Mouse (Mus musculus) stomach, postnatal 0 days (tissue): Measurements from ENCODE around the gene Gm45711. TPM values are rescaled to one million over a fixed set of nuclear protein-coding genes. Genes with fewer than 3 reads are reported as not detected.

Experiments
- ATAC-seq: fragments of 200-750 bp; cut with Nextera tagmentation; 2 replicates; pipeline ENCODE4 v1.8.0; 2017; ENCODE audit not compliant: low FRiP score, low TSS enrichment
- DNase-seq: peaks from one replicate; pipeline ENCODE4 v3.0.0-alpha.2; 2016; ENCODE audit warnings: low spot score
- H3K27ac ChIP-seq: fragments of 300-500 bp; sonication (generic); replicated peaks from 2 replicates; pipeline ENCODE4 v1.5.1; 2014; ENCODE audit warnings: mild to moderate bottlenecking, control low read depth
- H3K27me3 ChIP-seq: fragments of 300-500 bp; sonication (generic); 2 replicates; pipeline ENCODE4 v1.6.1; 2014; ENCODE audit warnings: low read length; ENCODE audit not compliant: control insufficient read depth, insufficient read depth
- H3K36me3 ChIP-seq: fragments of 300-500 bp; sonication (generic); 2 replicates; pipeline ENCODE4 v1.6.1; 2014; ENCODE audit warnings: low read length, mixed read lengths; ENCODE audit not compliant: control insufficient read depth, insufficient read depth
- H3K4me1 ChIP-seq: fragments of 300-500 bp; sonication (generic); replicated peaks from 2 replicates; pipeline ENCODE4 v1.6.1; 2014; ENCODE audit warnings: antibody characterized with exemption; ENCODE audit not compliant: control insufficient read depth, insufficient read depth
- H3K4me2 ChIP-seq: fragments of 300-500 bp; sonication (generic); replicated peaks from 2 replicates; pipeline ENCODE4 v1.6.1; 2014; ENCODE audit warnings: low read depth, mild to moderate bottlenecking, control low read depth, moderate library complexity
- H3K4me3 ChIP-seq: fragments of 300-500 bp; sonication (generic); 2 replicates; pipeline ENCODE4 v1.5.1; 2014; ENCODE audit warnings: low read depth, low read length, control low read depth
- H3K9ac ChIP-seq: fragments of 300-500 bp; sonication (generic); 2 replicates; pipeline ENCODE4 v1.6.1; 2014; ENCODE audit warnings: mild to moderate bottlenecking, low read length, control low read depth, mixed read lengths
- H3K9me3 ChIP-seq: fragments of 300-500 bp; sonication (generic); 2 replicates; pipeline ENCODE4 v1.6.1; 2016; ENCODE audit warnings: low read length; ENCODE audit not compliant: control insufficient read depth
- CTCF ChIP-seq: IDR thresholded peaks from 2 replicates; pipeline ENCODE4 v1.5.1; 2016; ENCODE audit warnings: antibody characterized with exemption, low read depth, mild to moderate bottlenecking, moderate library complexity
- EP300 ChIP-seq: optimal IDR thresholded peaks from 2 replicates; pipeline ENCODE3; 2016; ENCODE audit warnings: antibody characterized with exemption
- WGBS: fragments of 180-500 bp; shearing (Covaris S2); extraction: QIAGEN DNeasy Blood & Tissue Kit; methylation state at CpG from one replicate; pipeline ENCODE4 v1.1.7; 2014; 5-methylcytosine and 5-hydroxymethylcytosine counted together
- polyA plus RNA-seq: library from polyadenylated mRNA; unstranded; fragments of >200 nt; fragmentation: Nextera tagmentation; extraction: Ambion mirVana; gene quantifications from 2 replicates; pipeline ENCODE4 v1.2.1, GENCODE M21; 2015

The Gm45711 gene
- polyA plus RNA-seq, 1 experiment from 2014 or later = not detected

- TF ChIP-seq CTCF (no peak), EP300 (no peak)
- Histone ChIP-seq H3K36me3 (no peaks in the 10 kb centered on the region; the same call in 1 of the 2 replicates), H3K9ac (no peak overlapping the region), H3K9me3 (no peaks in the 10 kb centered on the region), H3K27me3 (no peaks in the 10 kb centered on the region), H3K4me1 (peaks cover 6% of the 10 kb centered on the region), H3K4me2 (no peak overlapping the region), H3K27ac (no peak overlapping the region), H3K4me3 (no peak overlapping the region)
- ATAC-seq (no peak), DNase-seq (no peak)
- 84% methylated on average over 7 of the region's 7 CpGs for WGBS
Observed at GRCm38 (mm10) chr8:104249442-104249996, 60.4 kb downstream of the Gm45711 start.

GRCm38 (mm10) chr8:104248276-104248675, 61.6 kb downstream of the Gm45711 start, which contains the start of gene Tk2:
Gene Tk2, minus strand, starts transcription at chr8:104248558.
- H3K9me3 ChIP-seq = no peaks in the 10 kb centered on the region
- H3K9ac ChIP-seq = peak within 1 kb of the TSS; percentile 86
- WGBS = under 1% methylated on average over 28 of the region's 28 CpGs
- peak; percentile 93 for DNase-seq
- H3K36me3 ChIP-seq = no peaks in the 10 kb centered on the region; the same call in 1 of the 2 replicates
- peak; percentile 88 for ATAC-seq
- peak within 1 kb of the TSS; percentile 89 for H3K4me2 ChIP-seq
- TF ChIP-seq CTCF (no peak), EP300 (no peak)
- H3K4me1 ChIP-seq = peaks cover 6% of the 10 kb centered on the region
- H3K27me3 ChIP-seq = no peaks in the 10 kb centered on the region
- H3K4me3 ChIP-seq = peak within 1 kb of the TSS; percentile 88
- peak within 1 kb of the TSS; percentile 74 for H3K27ac ChIP-seq

- no peaks in the 10 kb centered on the region; the same call in 1 of the 2 replicates for H3K36me3 ChIP-seq
- DNase-seq (peak; percentile 50), ATAC-seq (no peak)
- peak overlapping the region; percentile 74 for H3K27ac ChIP-seq
- H3K27me3 ChIP-seq = no peaks in the 10 kb centered on the region
- TF ChIP-seq CTCF = no peak
- no peak for TF ChIP-seq EP300
- peak overlapping the region; percentile 89 for H3K4me2 ChIP-seq
- H3K4me3 ChIP-seq = peak overlapping the region; percentile 88
- peak overlapping the region; percentile 86 for H3K9ac ChIP-seq
- peaks cover 6% of the 10 kb centered on the region for H3K4me1 ChIP-seq
- WGBS = 3% methylated on average over 11 of the region's 11 CpGs
- no peaks in the 10 kb centered on the region for H3K9me3 ChIP-seq
Observed at GRCm38 (mm10) chr8:104247908-104248275, 62.0 kb downstream of the Gm45711 start.

- no peaks in the 10 kb centered on the region for H3K27me3 ChIP-seq
- peak overlapping the region; percentile 89 for H3K4me2 ChIP-seq
- peak overlapping the region; percentile 88 for H3K4me3 ChIP-seq
- TF ChIP-seq EP300 (no peak), CTCF (no peak)
- 58% methylated on average over 22 of the region's 22 CpGs for WGBS
- H3K9ac ChIP-seq = peak overlapping the region; percentile 86
- peak; percentile 32 for DNase-seq
- H3K27ac ChIP-seq = peak overlapping the region; percentile 74
- no peaks in the 10 kb centered on the region for H3K9me3 ChIP-seq
- peaks cover 6% of the 10 kb centered on the region for H3K4me1 ChIP-seq
- no peak for ATAC-seq
- no peaks in the 10 kb centered on the region; the same call in 1 of the 2 replicates for H3K36me3 ChIP-seq
Observed at GRCm38 (mm10) chr8:104247054-104247907, 62.6 kb downstream of the Gm45711 start.

- DNase-seq = no peak
- ATAC-seq = no peak
Observed at GRCm38 (mm10) chr8:104246621-104247020, 63.3 kb downstream of the Gm45711 start.

More at GRCm38 (mm10) chr8:104246621-104247020, 63.3 kb downstream of the Gm45711 start:
- Histone ChIP-seq H3K9me3 (no peaks in the 10 kb centered on the region), H3K36me3 (no peaks in the 10 kb centered on the region; the same call in 1 of the 2 replicates), H3K4me1 (peaks cover 6% of the 10 kb centered on the region), H3K9ac (no peak overlapping the region), H3K4me2 (no peak overlapping the region), H3K27ac (0 out of 2 replicates have a peak overlapping the region, but pooled peaks have one; percentile 24), H3K27me3 (no peaks in the 10 kb centered on the region), H3K4me3 (no peak overlapping the region)
- 75% methylated on average over 4 of the region's 4 CpGs for WGBS
- TF ChIP-seq CTCF (no peak), EP300 (no peak)
